Mouse (Mus musculus) C2C12 (cell line): ENCODE measurements around the gene Cyp2c23. TPM values are rescaled to one million over a fixed set of nuclear protein-coding genes. Genes with fewer than 3 reads are reported as not detected.

Experiments used
- H3K27me3 ChIP-seq: one replicate; pipeline ENCODE4 v1.6.1; 2011; ENCODE audit not compliant: control insufficient read depth, insufficient read depth, insufficient read length
- H3K36me3 ChIP-seq: one replicate; pipeline ENCODE4 v1.6.1; 2011; ENCODE audit not compliant: control insufficient read depth, insufficient read depth
- H3K4me3 ChIP-seq: one replicate; pipeline ENCODE4 v1.5.1; 2011; ENCODE audit warnings: mild to moderate bottlenecking, control low read depth; ENCODE audit not compliant: poor library complexity, insufficient read depth, severe bottlenecking
- H3K79me2 ChIP-seq: one replicate; pipeline ENCODE4 v1.6.1; 2011; ENCODE audit not compliant: control insufficient read depth, insufficient read depth
- H3K79me3 ChIP-seq: one replicate; pipeline ENCODE4 v1.6.1; 2011; ENCODE audit warnings: low read depth, control low read depth
- H3ac ChIP-seq: one replicate; pipeline ENCODE3; 2011; ENCODE audit warnings: low read depth; ENCODE audit not compliant: control insufficient read depth, insufficient read length
- CEBPB ChIP-seq: IDR thresholded peaks from one replicate; pipeline ENCODE4 v1.6.1; 2011; ENCODE audit warnings: low read depth, mild to moderate bottlenecking, control low read depth, moderate library complexity
- CTCF ChIP-seq: IDR thresholded peaks from one replicate; pipeline ENCODE4 v1.5.1; 2011; ENCODE audit not compliant: control insufficient read depth, insufficient read depth, insufficient read length
- FOSL1 ChIP-seq: IDR thresholded peaks from one replicate; pipeline ENCODE4 v1.8.0; 2011; ENCODE audit warnings: mild to moderate bottlenecking, low read length; ENCODE audit not compliant: poor library complexity, insufficient read depth, severe bottlenecking
- MAX ChIP-seq: IDR thresholded peaks from one replicate; pipeline ENCODE4 v1.6.1; 2011; ENCODE audit warnings: mild to moderate bottlenecking, control low read depth
- MYOD1 ChIP-seq: IDR thresholded peaks from one replicate; pipeline ENCODE4 v1.6.1; 2011; ENCODE audit warnings: low read depth; ENCODE audit not compliant: control insufficient read depth, insufficient read length
- MYOG ChIP-seq: IDR thresholded peaks from one replicate; pipeline ENCODE4 v1.6.1; 2011; ENCODE audit not compliant: control insufficient read depth, insufficient read length; ENCODE audit errors: extremely low read depth
- USF1 ChIP-seq: IDR thresholded peaks from one replicate; pipeline ENCODE4 v1.6.1; 2011; ENCODE audit warnings: low read depth, mild to moderate bottlenecking, control low read depth, moderate library complexity
- long read RNA-seq, 2 experiments: library from polyadenylated mRNA; unstranded; transcript quantifications; one replicate each; pipeline ENCODE4 v2.0.0; 2019 to 2020
- polyA plus RNA-seq: library from polyadenylated mRNA; unstranded; fragments of >200 nt; fragmentation: generic; extraction: Trizol; gene quantifications from one replicate; pipeline ENCODE4 v1.2.1, GENCODE M21; 2012; ENCODE audit warnings: missing spikeins

Gene Cyp2c23
- polyA plus RNA-seq = not detected
- long read RNA-seq, experiment 1 = 0 reads
- long read RNA-seq, experiment 2 = 0 reads

DNA sequence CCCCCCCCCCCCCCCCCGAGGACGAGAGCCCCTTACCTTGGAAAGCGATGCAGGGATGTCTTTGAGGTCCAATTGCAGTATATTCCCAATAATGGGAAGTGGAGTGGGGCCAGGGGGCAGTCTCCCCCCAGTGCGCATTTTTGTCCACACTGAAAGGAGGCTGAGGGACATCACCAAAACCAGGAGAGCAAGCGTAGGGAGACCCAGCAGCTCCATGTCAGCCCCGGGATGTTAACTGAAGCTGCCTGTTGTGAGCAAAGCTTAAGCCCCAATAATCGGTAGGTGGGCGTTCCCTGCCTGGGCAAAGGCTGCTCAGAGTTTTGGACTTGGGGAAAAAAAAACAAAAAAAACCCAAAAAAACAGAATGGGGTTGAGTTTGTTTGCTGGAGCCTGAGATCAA, at the start of gene Cyp2c23:
Gene Cyp2c23, minus strand, starts transcription at position 237 of the 400 bp plus-strand sequence.
- Histone ChIP-seq H3K79me3 (no peaks in the 10 kb centered on the region), H3K79me2 (no peaks in the 10 kb centered on the region), H3K4me3 (no peak within 1 kb of the TSS), H3K36me3 (peaks cover 6% of the 10 kb centered on the region), H3ac (no peak within 1 kb of the TSS), H3K27me3 (no peaks in the 10 kb centered on the region)
- TF ChIP-seq MYOD1 = no peak
- TF ChIP-seq CTCF = no peak
- TF ChIP-seq CEBPB = no peak
- TF ChIP-seq USF1 = no peak
- no peak for TF ChIP-seq MYOG
- TF ChIP-seq MAX = no peak
- TF ChIP-seq FOSL1 = no peak

DNA sequence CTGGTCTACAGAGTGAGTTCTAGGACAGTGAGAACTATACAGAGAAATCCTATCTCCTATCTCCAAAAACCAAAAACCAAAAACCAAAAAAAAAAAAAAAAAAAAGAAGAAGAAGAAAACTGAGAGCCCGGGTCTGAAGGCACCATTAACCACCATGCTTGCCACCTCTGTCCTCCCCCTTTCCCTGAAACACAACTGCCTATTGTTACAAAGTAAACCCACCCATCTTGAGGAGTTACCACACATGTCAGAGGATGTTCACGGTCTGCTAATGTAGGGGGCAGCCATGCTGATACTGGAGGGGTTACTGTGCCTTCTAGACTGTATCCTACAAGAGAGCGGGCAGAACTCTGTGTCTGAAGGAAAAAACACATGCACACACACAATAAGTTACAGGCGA, 48.0 kb upstream of the Cyp2c23 start:
- Histone ChIP-seq H3K36me3 (peaks cover 84% of the 10 kb centered on the region), H3K79me2 (no peaks in the 10 kb centered on the region)

DNA sequence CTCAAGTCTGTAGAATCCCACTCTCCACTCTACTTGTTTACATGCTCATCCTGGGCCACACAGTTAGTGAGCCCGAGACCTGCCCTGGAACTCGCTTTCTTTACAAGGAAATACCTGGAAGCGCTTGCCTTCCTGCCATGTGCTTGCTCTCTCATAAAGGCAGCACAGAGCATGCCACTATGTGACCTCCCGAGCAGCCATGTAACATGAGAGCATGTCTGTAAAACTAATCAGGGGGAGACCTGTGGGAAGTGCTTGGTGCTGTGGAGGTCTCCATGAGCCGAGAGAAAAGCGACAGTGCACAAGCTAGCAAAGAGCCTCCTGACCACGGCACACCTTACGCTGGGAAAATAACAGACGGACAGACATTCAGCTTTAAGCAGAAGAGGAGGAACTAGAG, 47.4 kb upstream of the Cyp2c23 start:
- Histone ChIP-seq H3ac (no peak overlapping the region), H3K79me2 (no peaks in the 10 kb centered on the region), H3K4me3 (no peak overlapping the region), H3K79me3 (no peaks in the 10 kb centered on the region), H3K27me3 (no peaks in the 10 kb centered on the region), H3K36me3 (peaks cover 78% of the 10 kb centered on the region)
- TF ChIP-seq MYOD1 (no peak), USF1 (no peak), CEBPB (no peak), MYOG (no peak), CTCF (no peak), FOSL1 (no peak), MAX (no peak)

More for the DNA sequence above, 48.0 kb upstream of the Cyp2c23 start:
- TF ChIP-seq FOSL1 (no peak), CEBPB (no peak), MAX (no peak), MYOG (no peak), CTCF (no peak), USF1 (no peak), MYOD1 (no peak)
- no peak overlapping the region for H3ac ChIP-seq
- no peaks in the 10 kb centered on the region for H3K27me3 ChIP-seq
- no peaks in the 10 kb centered on the region for H3K79me3 ChIP-seq
- no peak overlapping the region for H3K4me3 ChIP-seq

DNA sequence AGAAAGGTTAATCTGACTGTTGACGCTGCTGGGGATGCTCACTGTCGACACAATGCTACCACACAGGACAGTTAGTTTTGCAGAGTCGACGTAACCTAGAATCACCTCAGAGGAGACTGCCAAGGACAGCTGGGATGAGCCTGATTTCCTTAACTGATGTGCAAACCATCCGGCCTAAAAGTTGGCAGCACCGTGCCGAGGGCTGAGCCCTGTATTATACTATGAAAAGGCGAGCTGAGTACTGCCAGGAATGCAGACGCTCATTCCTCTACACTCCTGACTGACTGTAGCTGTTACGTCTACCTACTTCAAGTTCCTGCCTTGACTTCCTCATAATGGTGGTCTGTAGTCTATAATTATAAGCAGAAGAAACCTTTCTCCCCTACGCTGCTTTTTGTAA, 46.0 kb upstream of the Cyp2c23 start:
- Histone ChIP-seq H3K4me3 (no peak overlapping the region), H3K27me3 (no peaks in the 10 kb centered on the region), H3ac (no peak overlapping the region), H3K79me3 (no peaks in the 10 kb centered on the region), H3K36me3 (peaks cover 67% of the 10 kb centered on the region), H3K79me2 (no peaks in the 10 kb centered on the region)
- no peak for TF ChIP-seq MAX
- no peak for TF ChIP-seq CTCF
- TF ChIP-seq USF1 = no peak
- TF ChIP-seq MYOD1 = no peak

DNA sequence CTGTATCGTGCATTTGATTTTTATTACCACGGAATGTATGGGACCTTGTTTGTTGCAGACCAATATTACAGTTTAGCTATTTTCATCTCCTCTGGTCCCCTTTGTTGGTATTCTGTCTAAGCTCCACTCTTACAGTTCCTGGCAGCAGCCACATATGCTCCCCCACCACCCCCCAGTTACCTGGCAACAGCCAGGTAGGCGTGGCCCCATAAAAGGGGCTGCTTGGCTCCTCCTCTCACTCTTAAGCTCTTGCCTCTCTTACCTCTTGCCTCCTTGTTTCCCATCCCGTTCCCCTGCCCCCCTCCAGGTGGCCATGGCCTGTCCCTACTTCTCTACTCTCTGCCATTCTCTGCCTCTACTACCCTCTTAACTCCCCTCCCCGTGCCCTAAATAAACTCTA, 42.2 kb upstream of the Cyp2c23 start:
- TF ChIP-seq MYOG = no peak
- TF ChIP-seq CEBPB = no peak
- TF ChIP-seq CTCF = no peak
- TF ChIP-seq FOSL1 = no peak
- TF ChIP-seq MAX = no peak
- no peak for TF ChIP-seq USF1
- TF ChIP-seq MYOD1 = no peak
- H3K79me2 ChIP-seq = peaks cover 22% of the 10 kb centered on the region
- peaks cover 3% of the 10 kb centered on the region for H3K79me3 ChIP-seq
- H3K36me3 ChIP-seq = peaks cover 46% of the 10 kb centered on the region
- H3ac ChIP-seq = no peak overlapping the region
- no peak overlapping the region for H3K4me3 ChIP-seq
- H3K27me3 ChIP-seq = no peaks in the 10 kb centered on the region

DNA sequence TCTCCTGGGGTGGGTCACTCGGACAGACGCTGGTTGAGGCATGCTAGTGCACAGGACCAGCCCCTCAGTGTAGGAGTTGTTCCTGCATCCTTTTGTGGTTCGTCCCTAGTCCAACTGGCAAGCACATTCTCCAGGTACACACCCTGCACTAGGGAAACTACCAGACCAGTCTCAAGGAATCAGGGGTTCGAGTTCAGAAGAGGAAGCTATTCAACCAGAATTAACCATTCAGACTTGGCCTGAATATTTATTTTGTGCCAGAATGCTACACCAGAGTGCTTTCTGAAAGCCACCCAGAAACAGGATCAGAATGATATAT, 40.9 kb upstream of the Cyp2c23 start:
- Histone ChIP-seq H3ac (peak overlapping the region; percentile 32), H3K27me3 (no peaks in the 10 kb centered on the region), H3K79me2 (peaks cover 22% of the 10 kb centered on the region), H3K36me3 (peaks cover 39% of the 10 kb centered on the region), H3K79me3 (peaks cover 3% of the 10 kb centered on the region), H3K4me3 (peak overlapping the region; percentile 60)
- no peak for TF ChIP-seq MYOG
- no peak for TF ChIP-seq MAX
- no peak for TF ChIP-seq USF1
- TF ChIP-seq CEBPB = no peak
- TF ChIP-seq FOSL1 = no peak
- no peak for TF ChIP-seq MYOD1
- TF ChIP-seq CTCF = no peak
